Mouse (Mus musculus): Measurements from ENCODE around the gene Tmem117. TPM values are rescaled to one million over a fixed set of nuclear protein-coding genes. Genes with fewer than 3 reads are reported as not detected.

Gene Tmem117
- polyA plus RNA-seq, 1 experiment: not detected

- no peak for DNase-seq (ENCODE audit: low read depth in 1 of 2, low spot score in 2 of 2)
- TF ChIP-seq CTCF (IDR thresholded peaks at IDR 0.05; ENCODE audit: extremely low read depth, insufficient read depth, insufficient read length, insufficient replicate concordance): no peak
Observed at GRCm38 (mm10) chr15:95108626-95109025, 479.6 kb downstream of the Tmem117 start.

GRCm38 (mm10) chr15:95131401-95131800 is 502.4 kb downstream of the Tmem117 start:
- 67% methylated on average over 4 of the region's 4 CpGs for WGBS
- DNase-seq (ENCODE audit: low read depth in 1 of 2, low spot score in 2 of 2): no peak
- no peak for TF ChIP-seq POLR2A (IDR thresholded peaks at IDR 0.05; ENCODE audit: low read depth, low read length)
- no peak for TF ChIP-seq CTCF (IDR thresholded peaks at IDR 0.05; ENCODE audit: extremely low read depth, insufficient read depth, insufficient read length, insufficient replicate concordance)
- H3K27me3 ChIP-seq (ENCODE audit: control insufficient read depth, insufficient read depth, low read length): no peaks in the 10 kb centered on the region
- H3K4me1 ChIP-seq (ENCODE audit: control insufficient read depth, insufficient read depth, insufficient read length): no peaks in the 10 kb centered on the region
- H3K4me3 ChIP-seq (ENCODE audit: extremely low read depth, insufficient read depth, insufficient read length): no peak overlapping the region
- H3K27ac ChIP-seq (ENCODE audit: insufficient read depth, low read length): no peak overlapping the region
- no peaks in the 10 kb centered on the region for H3K36me3 ChIP-seq (ENCODE audit: control insufficient read depth, insufficient read depth, low read length)

More at GRCm38 (mm10) chr15:95108626-95109025, 479.6 kb downstream of the Tmem117 start:
- Histone ChIP-seq H3K4me3 (ENCODE audit: extremely low read depth, insufficient read depth, insufficient read length) (no peak overlapping the region), H3K4me1 (ENCODE audit: control insufficient read depth, insufficient read depth, insufficient read length) (no peaks in the 10 kb centered on the region), H3K36me3 (ENCODE audit: control insufficient read depth, insufficient read depth, low read length) (no peaks in the 10 kb centered on the region), H3K27me3 (ENCODE audit: control insufficient read depth, insufficient read depth, low read length) (no peaks in the 10 kb centered on the region), H3K27ac (ENCODE audit: insufficient read depth, low read length) (no peak overlapping the region)
- WGBS: 84% methylated on average over 4 of the region's 4 CpGs

- H3K36me3 ChIP-seq (ENCODE audit: control insufficient read depth, insufficient read depth, low read length): no peaks in the 10 kb centered on the region
- no peak overlapping the region for H3K4me3 ChIP-seq (ENCODE audit: extremely low read depth, insufficient read depth, insufficient read length)
- no peaks in the 10 kb centered on the region for H3K4me1 ChIP-seq (ENCODE audit: control insufficient read depth, insufficient read depth, insufficient read length)
- WGBS: 91% methylated on average over 17 of the region's 17 CpGs
- DNase-seq (ENCODE audit: low read depth in 1 of 2, low spot score in 2 of 2): no peak
- no peak for TF ChIP-seq POLR2A (IDR thresholded peaks at IDR 0.05; ENCODE audit: low read depth, low read length)
- TF ChIP-seq CTCF (IDR thresholded peaks at IDR 0.05; ENCODE audit: extremely low read depth, insufficient read depth, insufficient read length, insufficient replicate concordance): no peak
- H3K27me3 ChIP-seq (ENCODE audit: control insufficient read depth, insufficient read depth, low read length): no peaks in the 10 kb centered on the region
- no peak overlapping the region for H3K27ac ChIP-seq (ENCODE audit: insufficient read depth, low read length)
Observed at GRCm38 (mm10) chr15:95135926-95136609, 507.0 kb downstream of the Tmem117 start.

- H3K27ac ChIP-seq (ENCODE audit: insufficient read depth, low read length): no peak overlapping the region
- WGBS: 78% methylated on average over 10 of the region's 10 CpGs
- H3K4me1 ChIP-seq (ENCODE audit: control insufficient read depth, insufficient read depth, insufficient read length): no peaks in the 10 kb centered on the region
- H3K27me3 ChIP-seq (ENCODE audit: control insufficient read depth, insufficient read depth, low read length): no peaks in the 10 kb centered on the region
- H3K4me3 ChIP-seq (ENCODE audit: extremely low read depth, insufficient read depth, insufficient read length): no peak overlapping the region
- TF ChIP-seq CTCF (IDR thresholded peaks at IDR 0.05; ENCODE audit: extremely low read depth, insufficient read depth, insufficient read length, insufficient replicate concordance): no peak
- no peak for TF ChIP-seq POLR2A (IDR thresholded peaks at IDR 0.05; ENCODE audit: low read depth, low read length)
- no peaks in the 10 kb centered on the region for H3K36me3 ChIP-seq (ENCODE audit: control insufficient read depth, insufficient read depth, low read length)
- DNase-seq (ENCODE audit: low read depth in 1 of 2, low spot score in 2 of 2): no peak
Observed at GRCm38 (mm10) chr15:95137018-95137810, 508.2 kb downstream of the Tmem117 start.

- WGBS: 78% methylated on average over 12 of the region's 12 CpGs
- H3K27me3 ChIP-seq (ENCODE audit: control insufficient read depth, insufficient read depth, low read length): no peaks in the 10 kb centered on the region
- H3K4me3 ChIP-seq (ENCODE audit: extremely low read depth, insufficient read depth, insufficient read length): no peak overlapping the region
- TF ChIP-seq CTCF (IDR thresholded peaks at IDR 0.05; ENCODE audit: extremely low read depth, insufficient read depth, insufficient read length, insufficient replicate concordance) (no peak), POLR2A (IDR thresholded peaks at IDR 0.05; ENCODE audit: low read depth, low read length) (no peak)
- DNase-seq (ENCODE audit: low read depth in 1 of 2, low spot score in 2 of 2): no peak
- H3K27ac ChIP-seq (ENCODE audit: insufficient read depth, low read length): no peak overlapping the region
- H3K36me3 ChIP-seq (ENCODE audit: control insufficient read depth, insufficient read depth, low read length): no peaks in the 10 kb centered on the region
- no peaks in the 10 kb centered on the region for H3K4me1 ChIP-seq (ENCODE audit: control insufficient read depth, insufficient read depth, insufficient read length)
Observed at GRCm38 (mm10) chr15:95138709-95139409, 509.8 kb downstream of the Tmem117 start.

GRCm38 (mm10) chr15:95144131-95144530 is 515.1 kb downstream of the Tmem117 start:
- H3K4me3 ChIP-seq (ENCODE audit: extremely low read depth, insufficient read depth, insufficient read length): no peak overlapping the region
- H3K36me3 ChIP-seq (ENCODE audit: control insufficient read depth, insufficient read depth, low read length): no peaks in the 10 kb centered on the region
- no peak overlapping the region for H3K27ac ChIP-seq (ENCODE audit: insufficient read depth, low read length)
- 74% methylated on average over 2 of the region's 2 CpGs for WGBS
- no peaks in the 10 kb centered on the region for H3K4me1 ChIP-seq (ENCODE audit: control insufficient read depth, insufficient read depth, insufficient read length)
- no peaks in the 10 kb centered on the region for H3K27me3 ChIP-seq (ENCODE audit: control insufficient read depth, insufficient read depth, low read length)
- DNase-seq (ENCODE audit: low read depth in 1 of 2, low spot score in 2 of 2): no peak
- TF ChIP-seq CTCF (IDR thresholded peaks at IDR 0.05; ENCODE audit: extremely low read depth, insufficient read depth, insufficient read length, insufficient replicate concordance) (no peak), POLR2A (IDR thresholded peaks at IDR 0.05; ENCODE audit: low read depth, low read length) (no peak)
